Mouse (Mus musculus) frontal cortex, adult 2 months (tissue): ENCODE measurements at regions not wholly inside any gene's neighbourhood (a gene's known extent, or its start where the extent isn't known, plus 50 kb on each side); places are given as distances from the start of the nearest gene placed in this dataset.

Source experiments
- DNase-seq, 2 experiments: peaks; one replicate each; pipeline ENCODE4 v3.0.0; 2022; ENCODE audit warnings: low spot score in 1 of 2; ENCODE audit errors: extremely low spot score in 1 of 2

DNA sequence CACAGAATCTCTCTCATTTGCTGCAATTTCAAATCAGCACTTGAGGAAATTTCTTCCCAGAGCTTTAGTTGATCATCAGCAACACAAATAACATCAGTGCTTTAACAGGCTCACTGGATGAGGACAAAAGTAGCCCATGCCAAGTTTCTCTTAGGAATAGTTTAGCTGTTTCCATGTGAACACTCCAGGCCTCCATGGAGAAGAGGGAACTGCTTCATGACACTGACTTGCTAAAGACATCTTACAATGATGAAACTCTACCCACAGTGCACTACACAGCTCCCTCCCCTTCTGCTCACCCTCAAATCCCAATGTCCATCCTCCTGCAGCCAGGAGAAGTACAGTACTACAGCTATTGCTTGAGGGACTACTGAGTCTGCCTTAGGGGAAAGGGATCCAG is 388.9 kb downstream of the Ptprc start:
- DNase-seq: no peak

DNA sequence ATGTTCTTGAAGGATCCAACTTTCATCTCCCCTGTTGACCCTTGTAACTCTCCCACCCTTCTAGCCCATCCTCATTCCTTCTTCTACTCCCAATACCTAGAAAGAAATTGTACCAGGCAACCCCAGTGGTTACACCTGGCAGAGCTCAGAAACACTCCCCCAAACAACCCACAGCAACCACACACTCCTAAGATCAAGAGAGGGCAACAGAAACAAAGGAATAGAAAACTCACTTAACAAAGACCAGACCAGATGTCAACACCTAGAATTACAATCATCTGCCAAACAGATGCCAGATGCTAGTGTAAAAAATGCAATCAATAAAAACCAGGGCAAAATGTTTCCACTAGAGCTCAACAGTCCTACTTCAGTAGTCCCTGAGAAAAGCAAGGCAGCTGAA is 400.9 kb downstream of the Ptprc start:
- DNase-seq: no peak

DNA sequence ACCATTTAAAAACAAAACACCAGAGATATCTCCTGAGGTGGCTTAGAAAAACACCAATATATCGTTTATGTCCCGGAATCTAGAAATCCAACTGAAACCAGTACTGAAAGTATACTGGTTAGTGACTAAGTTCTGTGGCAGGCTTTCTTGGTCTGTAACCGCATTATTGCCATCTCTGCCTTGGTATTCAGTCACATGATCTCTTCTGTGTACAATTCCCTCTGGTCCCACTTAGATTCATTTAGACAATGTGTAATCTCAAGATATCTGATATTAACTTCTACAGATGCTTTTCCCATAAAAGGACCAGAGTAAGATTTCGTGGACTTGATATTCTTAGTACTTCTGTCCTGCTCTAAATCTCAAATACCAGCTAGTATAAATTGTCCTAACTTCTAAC is 414.7 kb downstream of the Ptprc start:
- DNase-seq: no peak

DNA sequence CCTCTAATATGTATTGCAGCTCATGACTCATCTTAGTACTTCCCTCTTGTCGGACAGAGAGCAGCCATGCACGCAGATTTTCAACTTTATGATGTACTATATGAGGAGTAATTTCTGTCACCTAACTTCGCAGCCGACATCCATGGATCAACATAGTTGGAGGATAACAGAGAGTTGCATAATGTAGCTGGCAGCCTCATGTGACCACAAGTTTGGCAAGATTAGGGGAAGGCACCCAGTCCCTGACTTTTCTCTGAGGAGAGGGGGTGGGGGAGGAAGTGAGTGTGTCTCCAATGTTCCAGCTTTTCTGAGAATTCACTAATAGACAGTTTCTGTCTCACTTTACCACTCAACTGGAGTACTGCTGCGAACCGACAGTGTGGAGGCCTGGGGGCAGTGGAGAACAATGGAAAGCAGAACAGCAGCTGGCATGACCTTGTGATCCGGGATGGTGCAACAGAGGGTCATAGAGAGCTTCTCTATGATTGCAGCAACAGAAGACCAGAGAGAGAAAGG is 424.0 kb downstream of the Ptprc start:
- peak in 1 of 2 experiments; percentile 6 for DNase-seq

DNA sequence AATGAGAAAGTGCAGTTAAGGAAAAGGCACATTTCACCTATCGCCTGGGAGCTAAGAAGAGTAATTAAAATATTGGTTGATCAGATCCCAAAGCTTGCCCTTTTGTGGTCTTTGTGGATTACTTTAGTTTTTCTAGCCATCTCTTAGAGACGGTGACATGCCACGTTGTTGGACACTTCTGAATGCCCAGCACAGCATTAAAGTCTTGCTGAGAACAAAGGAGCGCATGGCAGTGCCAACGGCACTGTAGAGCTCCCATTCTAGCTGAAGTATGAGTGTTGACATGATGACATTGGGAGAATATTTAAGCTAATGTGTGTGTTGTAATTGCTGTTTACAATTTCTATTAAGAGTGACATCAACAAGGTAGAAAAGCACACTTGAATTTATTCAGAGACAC is 424.6 kb downstream of the Ptprc start:
- DNase-seq: no peak

DNA sequence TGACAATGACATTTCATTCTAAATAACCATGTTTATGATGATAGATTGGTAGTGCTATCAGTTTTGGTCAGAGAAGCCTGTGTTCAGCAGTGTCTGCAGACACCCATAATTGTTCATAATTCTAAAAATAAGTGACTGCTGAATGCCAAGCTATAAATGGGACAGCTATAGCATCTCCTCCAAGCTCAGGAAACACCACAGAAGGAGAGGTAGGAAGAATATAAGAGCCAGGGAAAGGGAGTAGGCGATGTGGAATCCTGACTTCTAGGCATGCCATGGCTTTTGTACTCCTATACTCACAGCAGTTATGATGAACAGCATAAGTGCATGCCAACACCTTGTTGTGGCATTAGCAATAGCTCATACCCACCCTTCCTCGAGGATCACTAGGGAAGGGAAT is 429.4 kb downstream of the Ptprc start:
- peak; percentile 17 to 22 for DNase-seq

DNA sequence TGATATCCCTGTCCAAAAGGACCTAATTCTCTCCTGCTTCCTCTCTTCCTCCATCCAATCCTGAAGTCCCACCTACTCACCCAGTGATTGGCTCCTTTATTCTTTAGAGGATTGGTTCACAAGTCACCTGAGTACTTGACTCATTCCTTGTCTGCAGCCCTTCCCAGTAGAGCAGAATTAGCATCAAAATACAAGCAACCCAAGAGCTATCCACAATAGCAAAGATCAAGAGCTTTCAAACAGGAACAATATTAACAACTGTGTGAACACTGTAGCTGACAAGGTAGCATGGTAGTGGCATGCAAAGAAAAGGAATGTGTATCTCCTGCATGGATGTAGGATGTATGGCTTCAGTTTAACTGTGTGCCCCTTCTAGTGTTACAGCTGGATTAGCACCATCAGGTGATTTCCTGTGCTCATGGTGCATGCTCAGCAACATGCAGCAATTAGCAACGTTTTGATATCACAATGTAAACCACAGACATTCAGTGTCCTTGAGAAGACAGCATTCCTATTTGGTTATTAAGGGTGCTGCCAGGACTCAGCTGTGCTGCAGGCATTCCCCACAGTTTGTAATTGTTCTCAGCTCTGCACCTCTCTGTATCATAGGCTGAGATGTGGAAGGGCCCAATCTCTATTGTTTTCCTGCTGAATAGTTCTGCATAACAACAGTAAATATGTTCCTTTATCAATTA is 437.2 kb downstream of the Ptprc start:
- DNase-seq: no peak

DNA sequence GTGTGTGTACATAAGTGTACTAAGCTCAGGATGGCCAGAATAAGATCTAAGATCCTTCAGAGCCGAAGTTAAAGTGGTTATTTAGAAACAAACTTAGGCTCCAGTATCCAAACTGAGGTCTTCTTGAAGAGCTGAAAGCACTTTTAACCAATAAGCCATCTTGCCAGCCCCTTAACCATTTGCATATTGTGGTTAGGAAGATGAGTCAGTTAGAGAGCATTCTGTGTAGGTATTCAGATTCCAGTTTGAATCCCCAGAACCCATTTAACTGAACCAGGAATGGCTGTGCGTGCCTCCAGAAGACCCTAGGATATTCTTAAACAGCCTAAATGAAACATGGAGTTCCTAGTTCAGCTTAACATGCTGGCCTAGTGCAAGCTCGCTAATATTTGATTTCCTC is 471.6 kb downstream of the Ptprc start:
- no peak for DNase-seq

DNA sequence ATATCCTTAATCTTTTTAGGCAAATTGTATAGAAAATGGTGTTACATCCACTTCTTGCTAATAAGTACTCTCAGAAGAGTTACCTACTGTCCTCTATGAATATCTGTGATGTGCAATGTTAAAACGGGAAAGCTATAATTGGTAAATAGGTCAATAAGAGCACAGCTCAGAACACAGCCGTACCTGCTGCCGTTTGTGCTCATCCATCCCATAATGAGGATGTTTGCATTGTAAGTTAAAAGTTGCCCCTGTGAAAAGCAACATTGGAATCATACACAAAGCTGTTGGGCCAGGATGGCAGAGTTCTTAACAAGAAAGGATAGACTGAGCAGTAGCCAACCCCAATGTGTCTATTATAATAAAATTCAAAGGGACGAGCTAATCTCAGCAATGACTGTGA is 476.6 kb downstream of the Ptprc start:
- no peak for DNase-seq

DNA sequence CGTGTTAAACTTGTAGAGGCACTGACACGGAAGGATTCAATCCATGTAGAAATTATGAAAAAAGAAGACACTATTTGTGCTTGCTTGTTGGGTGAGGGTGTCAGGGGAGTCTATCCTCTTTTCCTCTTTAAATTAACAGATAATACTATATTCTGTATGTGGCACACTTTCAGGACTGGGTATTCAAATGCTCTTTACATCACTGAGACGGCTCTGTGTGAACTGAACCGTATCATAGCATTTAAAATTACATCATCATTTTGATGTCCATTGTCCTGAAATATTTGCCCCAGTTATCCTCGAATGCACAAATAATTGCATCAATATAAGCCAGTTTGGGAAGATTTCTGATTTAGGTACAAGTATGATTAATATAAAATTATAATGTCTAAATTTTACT is 478.2 kb downstream of the Ptprc start:
- no peak for DNase-seq

DNA sequence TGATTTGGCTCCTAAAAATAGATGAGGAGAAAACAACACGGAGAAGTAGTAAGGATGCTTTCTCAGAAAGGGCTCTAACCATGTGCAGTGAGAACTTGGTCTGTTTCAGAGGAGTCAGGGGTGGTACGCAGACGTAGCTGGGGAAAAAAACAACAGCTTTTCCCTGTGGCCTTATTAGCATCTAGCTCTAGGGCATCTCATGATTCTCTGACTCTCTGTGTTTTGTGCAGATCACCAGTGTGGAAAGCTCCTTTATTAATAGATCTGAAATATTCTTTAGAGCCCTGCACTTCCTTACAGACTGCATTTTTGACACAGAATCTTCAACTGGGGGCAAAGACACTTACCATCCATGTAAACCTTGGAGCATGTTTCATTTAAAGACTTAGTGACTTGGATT is 478.7 kb downstream of the Ptprc start:
- no peak for DNase-seq

DNA sequence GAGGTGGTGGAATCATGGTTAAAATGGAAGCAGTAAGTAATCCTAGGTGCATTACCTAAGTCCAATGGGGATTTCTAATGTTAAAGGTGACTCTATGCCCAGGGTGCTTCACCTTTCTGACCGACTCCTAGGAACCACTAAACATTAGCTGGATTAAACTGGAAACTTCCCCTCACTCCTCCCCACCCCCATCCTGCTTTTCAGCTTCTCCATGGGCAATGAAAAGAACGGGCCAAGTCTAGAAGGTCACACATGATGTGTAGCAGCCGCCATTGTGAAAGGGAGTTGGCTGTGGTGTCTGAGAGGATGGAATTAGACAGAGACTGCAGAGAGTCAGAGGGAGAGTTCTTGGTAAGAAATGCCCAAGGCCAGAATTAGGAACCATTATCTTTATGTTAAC is 479.8 kb downstream of the Ptprc start:
- no peak for DNase-seq

DNA sequence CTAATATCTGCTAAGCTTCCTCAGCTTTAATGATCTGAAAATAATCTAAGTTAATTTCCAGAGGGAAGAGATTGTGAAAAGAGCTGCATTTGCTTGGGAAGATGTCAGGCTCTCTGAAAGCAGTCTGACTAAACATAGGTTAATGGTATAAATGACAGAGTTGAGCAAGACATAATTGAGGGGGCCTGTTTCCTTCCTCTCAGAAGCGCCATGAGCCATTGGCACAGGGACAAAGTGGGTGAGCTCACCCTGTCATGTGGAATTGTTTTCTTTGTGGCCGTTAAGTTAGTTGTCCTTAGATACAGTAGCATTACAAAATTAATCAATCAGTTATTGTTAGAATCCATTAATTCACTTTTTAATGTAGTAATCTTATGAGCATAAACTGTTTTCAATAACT is 483.0 kb downstream of the Ptprc start:
- no peak for DNase-seq

DNA sequence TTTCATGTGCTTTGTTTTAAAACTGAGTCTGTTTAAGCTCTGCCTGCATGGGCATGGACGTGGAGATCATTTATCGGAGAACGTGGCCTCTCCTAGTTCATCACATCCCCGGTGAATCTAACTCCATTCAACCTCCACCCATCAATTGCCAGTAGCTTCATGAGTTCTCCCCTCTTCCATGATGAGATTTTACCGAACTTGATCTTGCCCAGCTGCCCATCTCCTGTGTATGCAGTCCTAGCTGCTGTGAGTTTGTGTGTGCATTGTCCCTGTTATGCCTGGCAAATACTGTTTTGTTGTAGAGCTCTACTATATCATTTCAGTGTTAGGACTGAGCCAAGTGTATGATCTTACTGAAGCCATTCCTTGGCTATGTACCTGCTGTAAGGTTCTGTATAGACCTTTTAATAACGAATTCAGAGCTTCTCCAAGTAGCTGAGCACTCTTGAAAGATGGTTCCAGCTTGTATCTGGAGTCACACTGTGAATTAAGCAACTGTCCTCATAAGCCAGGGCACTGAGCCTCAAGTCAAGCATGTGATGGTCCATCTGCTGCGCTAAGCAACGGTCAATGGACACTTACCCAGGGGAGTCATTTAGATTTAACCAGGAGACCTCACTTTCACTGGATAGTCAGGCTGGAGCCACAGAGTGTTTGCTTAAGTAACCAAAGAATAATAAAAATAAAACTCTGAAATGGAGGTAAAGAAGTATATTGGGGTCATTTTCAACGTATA is 484.5 kb downstream of the Ptprc start:
- DNase-seq: no peak

DNA sequence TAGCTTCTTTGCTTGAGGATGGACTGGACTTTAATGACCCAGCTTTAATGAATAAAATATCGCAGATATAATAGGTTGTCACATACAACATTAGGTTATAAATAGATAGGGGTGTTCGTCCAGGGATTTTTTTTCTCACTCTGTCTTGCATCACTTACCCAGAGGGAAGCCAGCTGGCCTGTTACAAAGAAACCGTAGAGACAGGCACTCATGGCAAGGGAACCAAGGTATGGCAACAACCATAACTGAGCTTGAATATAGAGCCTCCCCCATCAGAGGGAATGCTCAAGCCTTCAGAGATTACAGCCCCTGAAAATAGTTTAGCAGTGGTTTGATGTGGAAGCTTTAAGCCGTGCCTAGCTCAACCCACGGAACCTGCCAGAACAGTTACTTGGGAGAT is 504.9 kb downstream of the Ptprc start:
- DNase-seq: peak in 1 of 2 experiments; percentile 53

DNA sequence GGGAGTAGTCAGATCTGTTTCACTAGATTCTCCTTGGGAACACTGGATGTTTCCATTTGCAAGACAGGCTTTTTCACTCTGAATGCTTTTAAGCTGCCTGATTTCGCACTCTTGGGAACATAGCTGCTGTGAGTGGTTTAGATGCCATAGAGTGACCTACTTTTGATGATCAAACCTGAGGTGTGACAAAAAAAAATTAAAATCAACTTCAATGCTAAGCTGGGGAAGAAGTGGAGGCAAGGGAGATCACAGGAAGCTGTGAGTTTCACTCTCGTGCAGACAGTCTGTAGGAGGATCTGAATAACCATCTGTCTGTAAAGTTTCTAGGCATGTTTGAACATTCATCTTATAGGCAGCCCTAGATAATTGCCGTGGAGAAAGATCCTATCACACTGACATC is 505.7 kb downstream of the Ptprc start:
- DNase-seq: peak; percentile 70 to 73

DNA sequence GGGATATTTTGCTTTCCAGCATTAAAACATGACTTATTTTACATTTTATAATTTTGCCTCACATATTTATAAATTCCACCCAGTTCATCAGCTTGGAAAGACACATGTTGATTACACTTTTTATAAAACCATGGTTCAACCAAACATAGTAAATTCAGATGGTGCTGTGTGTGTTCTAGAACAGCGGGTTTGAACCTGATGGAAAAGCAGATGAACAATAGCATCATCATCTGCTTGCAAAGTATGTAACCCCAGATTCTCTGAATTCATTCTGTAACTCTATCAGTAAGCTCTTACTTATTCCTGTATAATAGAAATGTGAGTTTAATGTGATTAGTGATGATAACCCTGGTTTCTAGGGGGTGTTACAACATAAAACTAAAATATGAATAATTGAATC is 517.4 kb downstream of the Ptprc start:
- no peak for DNase-seq

DNA sequence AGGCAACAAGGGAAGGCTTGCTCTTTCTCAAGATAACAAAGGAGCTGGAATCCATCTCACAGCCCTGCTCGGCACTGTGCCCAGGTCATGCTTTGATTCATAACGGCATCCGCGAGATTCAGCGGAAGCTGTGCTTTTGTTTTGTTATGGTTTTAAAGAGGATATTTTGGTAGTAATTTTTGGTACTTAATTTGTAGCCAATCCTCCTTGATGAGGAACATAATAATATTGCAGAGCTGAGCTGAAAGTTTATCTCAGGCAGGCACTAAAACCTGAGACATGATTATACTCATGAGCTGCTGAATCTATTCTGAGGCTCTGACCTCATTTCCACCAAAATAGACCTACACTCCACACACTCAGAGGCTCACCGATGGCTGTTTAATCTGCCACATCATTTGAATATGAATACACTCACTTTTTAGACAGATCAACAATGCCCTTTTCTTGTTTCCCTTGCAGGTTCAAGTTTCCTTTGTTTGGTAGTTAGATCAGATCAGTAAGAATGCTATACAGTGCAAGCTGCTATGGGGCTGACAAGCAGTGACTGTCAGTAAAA is 518.5 kb downstream of the Ptprc start:
- peak in 1 of 2 experiments; percentile 52 for DNase-seq

DNA sequence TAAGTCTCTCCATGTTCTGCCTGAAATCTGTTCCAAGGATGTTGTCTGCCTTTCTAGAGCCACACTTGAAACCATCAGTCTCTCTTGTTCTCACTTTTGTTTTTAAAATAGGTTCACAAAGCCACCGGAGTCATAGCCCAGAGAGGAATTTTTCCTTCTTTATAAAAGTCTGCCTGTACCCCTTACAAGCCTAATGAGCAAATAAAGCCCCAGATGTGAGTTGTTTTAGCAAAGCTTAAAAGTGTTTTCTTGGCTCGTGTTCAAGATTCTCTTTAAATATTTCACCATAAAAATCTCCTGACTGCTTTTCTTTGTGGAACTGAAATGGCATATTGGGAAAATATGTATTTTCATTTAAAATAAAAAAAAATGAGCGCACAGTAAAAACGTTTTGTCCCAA is 521.3 kb downstream of the Ptprc start:
- no peak for DNase-seq

DNA sequence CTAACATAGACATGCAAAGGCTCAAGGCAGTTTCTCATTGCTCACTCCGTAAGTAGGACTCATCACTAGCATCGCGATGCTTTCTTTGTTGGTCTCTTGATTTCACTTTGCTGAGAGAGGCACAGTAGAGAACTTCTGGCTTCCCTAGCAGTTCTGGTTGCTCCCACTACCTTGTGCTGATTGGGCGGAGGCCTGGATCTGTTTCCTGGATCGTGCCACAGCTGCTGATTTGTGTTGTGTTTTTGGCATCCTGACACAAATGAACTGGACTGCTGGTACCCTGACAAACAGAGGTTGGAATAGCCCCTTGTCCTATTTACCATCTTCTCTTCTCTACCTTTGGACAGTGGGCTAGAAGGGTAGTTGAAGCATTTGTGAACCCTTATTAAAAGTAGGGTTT is 522.0 kb downstream of the Ptprc start:
- no peak for DNase-seq

DNA sequence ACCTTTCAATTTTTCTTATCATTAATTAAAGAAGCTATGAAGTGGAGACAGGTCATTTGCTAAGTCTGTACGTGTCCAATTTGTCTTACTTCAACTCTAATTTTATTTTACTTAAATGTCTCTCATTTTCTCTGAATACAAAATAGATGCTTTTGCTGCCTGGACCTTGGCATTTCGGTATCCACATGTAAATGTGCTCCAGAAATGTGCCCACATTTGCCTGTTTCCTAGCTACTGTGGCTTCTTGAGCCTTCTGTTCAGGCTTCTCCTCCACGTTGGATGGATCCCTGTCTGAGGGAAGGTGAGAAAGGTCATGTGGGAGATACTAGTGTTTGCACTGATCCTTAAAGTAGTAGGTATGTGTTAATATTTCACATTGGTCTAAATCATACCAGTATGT is 524.9 kb downstream of the Ptprc start:
- DNase-seq: no peak

DNA sequence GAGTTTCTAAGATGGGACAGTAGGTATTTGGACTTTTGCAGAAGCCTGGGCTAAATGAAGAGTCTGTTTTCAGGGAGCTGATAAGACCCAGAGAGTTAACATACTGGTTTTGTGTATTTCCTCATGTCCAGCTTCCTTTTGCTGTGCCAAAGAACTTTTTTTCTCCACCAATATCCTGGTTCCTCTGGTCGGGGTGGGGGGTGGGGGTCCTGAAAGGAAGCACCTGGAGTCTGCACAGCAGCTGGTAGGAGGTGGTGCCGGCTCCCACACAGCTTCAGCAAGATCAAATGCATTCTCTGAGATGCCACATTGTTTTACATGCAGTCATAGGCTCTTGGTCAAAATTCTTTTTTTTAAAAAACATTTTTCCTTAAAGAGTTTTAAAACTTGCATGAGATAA is 525.4 kb downstream of the Ptprc start:
- DNase-seq: no peak
